Mouse (Mus musculus): ENCODE results near the gene Cdca4. TPM values are rescaled to one million over a fixed set of nuclear protein-coding genes. Genes with fewer than 3 reads are reported as not detected.

Gene Cdca4
- polyA plus RNA-seq, 1 experiment from 2014 or later: 175 TPM

- no peak for ATAC-seq (replicated peaks; ENCODE audit: insufficient number of reproducible peaks, low FRiP score, low TSS enrichment, low read depth)
- no peak overlapping the region; the same call in 1 of the 2 replicates for H3K9ac ChIP-seq (replicated peaks; ENCODE audit: low read length)
- H3K4me1 ChIP-seq (ENCODE audit: control insufficient read depth, insufficient read depth, low read length): no peaks in the 10 kb centered on the region; the same call in 1 of the 2 replicates
- no peak overlapping the region for H3K27ac ChIP-seq (replicated peaks; ENCODE audit: low read depth, low read length)
- H3K9me3 ChIP-seq (replicated peaks; ENCODE audit: control insufficient read depth, low read length): no peaks in the 10 kb centered on the region
- no peak overlapping the region for H3K4me3 ChIP-seq (ENCODE audit: low read depth, low read length)
- no peak for DNase-seq (ENCODE audit: low spot score)
- H3K36me3 ChIP-seq (replicated peaks; ENCODE audit: control insufficient read depth, insufficient read depth, low read depth, low read length): no peaks in the 10 kb centered on the region
- WGBS: 70% methylated on average over 8 of the region's 8 CpGs
- no peak overlapping the region for H3K4me2 ChIP-seq (ENCODE audit: low read depth, low read length)
- no peaks in the 10 kb centered on the region for H3K27me3 ChIP-seq (ENCODE audit: control insufficient read depth, insufficient read depth, low read length)
Measured at GRCm38 (mm10) chr12:112791026-112791425, 38.2 kb downstream of the Cdca4 start.

DNA sequence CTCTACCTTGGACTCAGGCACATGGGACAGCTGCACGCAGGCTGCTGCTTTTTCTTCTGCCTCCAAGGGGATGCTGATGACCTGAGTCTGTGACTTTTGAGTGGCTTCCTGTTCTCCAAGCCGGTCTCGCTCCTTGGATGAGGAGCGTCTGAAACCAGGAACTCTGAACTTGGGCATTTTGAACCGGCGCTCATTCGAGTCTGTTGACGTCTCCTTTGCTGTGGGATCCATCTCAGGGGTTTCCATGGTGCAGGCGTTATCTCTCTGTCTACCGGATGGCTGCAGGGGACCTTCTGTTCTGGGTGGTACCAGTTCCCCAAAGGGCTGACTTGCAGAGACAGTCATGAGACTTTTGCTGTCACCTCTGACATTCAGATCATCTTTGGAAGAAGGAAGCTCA, 54.7 kb downstream of the Cdca4 start:
- WGBS: 94% methylated on average over 10 of the region's 10 CpGs
- Histone ChIP-seq H3K27ac (replicated peaks; ENCODE audit: low read depth, low read length) (no peak overlapping the region), H3K27me3 (ENCODE audit: control insufficient read depth, insufficient read depth, low read length) (no peaks in the 10 kb centered on the region), H3K36me3 (replicated peaks; ENCODE audit: control insufficient read depth, insufficient read depth, low read depth, low read length) (no peaks in the 10 kb centered on the region), H3K9ac (replicated peaks; ENCODE audit: low read length) (no peak overlapping the region), H3K4me1 (ENCODE audit: control insufficient read depth, insufficient read depth, low read length) (no peaks in the 10 kb centered on the region), H3K9me3 (replicated peaks; ENCODE audit: control insufficient read depth, low read length) (no peaks in the 10 kb centered on the region), H3K4me3 (ENCODE audit: low read depth, low read length) (no peak overlapping the region), H3K4me2 (ENCODE audit: low read depth, low read length) (no peak overlapping the region)
- DNase-seq (ENCODE audit: low spot score) (no peak), ATAC-seq (replicated peaks; ENCODE audit: insufficient number of reproducible peaks, low FRiP score, low TSS enrichment, low read depth) (no peak)

DNA sequence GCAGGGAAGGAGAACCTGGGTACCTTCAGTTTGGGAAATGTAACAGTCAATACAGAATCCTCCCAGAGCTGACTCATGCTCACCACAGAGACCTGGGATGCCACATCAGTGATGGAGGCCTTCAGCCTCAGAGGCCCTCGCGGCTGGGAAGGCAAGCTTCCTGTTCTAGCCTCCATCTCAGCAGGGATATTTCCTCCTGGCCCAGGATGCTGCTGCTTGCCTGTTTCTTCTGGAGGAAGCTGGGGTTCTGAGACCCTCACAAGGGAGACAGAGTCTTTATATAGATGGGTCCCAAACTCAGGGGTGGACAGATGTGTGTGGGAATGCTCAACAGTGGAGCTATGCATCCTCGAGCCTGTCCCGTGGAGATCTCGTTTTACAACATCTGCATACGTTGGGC, 55.2 kb downstream of the Cdca4 start:
- DNase-seq (ENCODE audit: low spot score) (no peak), ATAC-seq (replicated peaks; ENCODE audit: insufficient number of reproducible peaks, low FRiP score, low TSS enrichment, low read depth) (no peak)
- H3K9me3 ChIP-seq (replicated peaks; ENCODE audit: control insufficient read depth, low read length): no peaks in the 10 kb centered on the region
- no peaks in the 10 kb centered on the region for H3K27me3 ChIP-seq (ENCODE audit: control insufficient read depth, insufficient read depth, low read length)
- no peaks in the 10 kb centered on the region for H3K4me1 ChIP-seq (ENCODE audit: control insufficient read depth, insufficient read depth, low read length)
- no peaks in the 10 kb centered on the region for H3K36me3 ChIP-seq (replicated peaks; ENCODE audit: control insufficient read depth, insufficient read depth, low read depth, low read length)
- H3K27ac ChIP-seq (replicated peaks; ENCODE audit: low read depth, low read length): no peak overlapping the region
- 83% methylated on average over 6 of the region's 6 CpGs for WGBS
- no peak overlapping the region for H3K9ac ChIP-seq (replicated peaks; ENCODE audit: low read length)
- H3K4me3 ChIP-seq (ENCODE audit: low read depth, low read length): no peak overlapping the region
- H3K4me2 ChIP-seq (ENCODE audit: low read depth, low read length): no peak overlapping the region

- Histone ChIP-seq H3K4me3 (ENCODE audit: low read depth, low read length) (no peak overlapping the region), H3K9me3 (replicated peaks; ENCODE audit: control insufficient read depth, low read length) (no peaks in the 10 kb centered on the region), H3K9ac (replicated peaks; ENCODE audit: low read length) (no peak overlapping the region), H3K4me1 (ENCODE audit: control insufficient read depth, insufficient read depth, low read length) (no peaks in the 10 kb centered on the region), H3K36me3 (replicated peaks; ENCODE audit: control insufficient read depth, insufficient read depth, low read depth, low read length) (no peaks in the 10 kb centered on the region), H3K27me3 (ENCODE audit: control insufficient read depth, insufficient read depth, low read length) (no peaks in the 10 kb centered on the region), H3K4me2 (ENCODE audit: low read depth, low read length) (no peak overlapping the region), H3K27ac (replicated peaks; ENCODE audit: low read depth, low read length) (no peak overlapping the region)
- 48% methylated on average over 9 of the region's 9 CpGs for WGBS
- DNase-seq (ENCODE audit: low spot score) (no peak), ATAC-seq (replicated peaks; ENCODE audit: insufficient number of reproducible peaks, low FRiP score, low TSS enrichment, low read depth) (no peak)
Measured at GRCm38 (mm10) chr12:112773366-112773765, 55.9 kb downstream of the Cdca4 start.

GRCm38 (mm10) chr12:112772306-112772705, 56.9 kb downstream of the Cdca4 start:
- WGBS: 90% methylated on average over 14 of the region's 14 CpGs
- H3K4me2 ChIP-seq (ENCODE audit: low read depth, low read length): no peak overlapping the region
- H3K9me3 ChIP-seq (replicated peaks; ENCODE audit: control insufficient read depth, low read length): no peaks in the 10 kb centered on the region
- H3K9ac ChIP-seq (replicated peaks; ENCODE audit: low read length): no peak overlapping the region
- no peaks in the 10 kb centered on the region for H3K36me3 ChIP-seq (replicated peaks; ENCODE audit: control insufficient read depth, insufficient read depth, low read depth, low read length)
- H3K27me3 ChIP-seq (ENCODE audit: control insufficient read depth, insufficient read depth, low read length): no peaks in the 10 kb centered on the region
- H3K27ac ChIP-seq (replicated peaks; ENCODE audit: low read depth, low read length): no peak overlapping the region
- DNase-seq (ENCODE audit: low spot score) (no peak), ATAC-seq (replicated peaks; ENCODE audit: insufficient number of reproducible peaks, low FRiP score, low TSS enrichment, low read depth) (no peak)
- no peaks in the 10 kb centered on the region for H3K4me1 ChIP-seq (ENCODE audit: control insufficient read depth, insufficient read depth, low read length)
- no peak overlapping the region for H3K4me3 ChIP-seq (ENCODE audit: low read depth, low read length)

DNA sequence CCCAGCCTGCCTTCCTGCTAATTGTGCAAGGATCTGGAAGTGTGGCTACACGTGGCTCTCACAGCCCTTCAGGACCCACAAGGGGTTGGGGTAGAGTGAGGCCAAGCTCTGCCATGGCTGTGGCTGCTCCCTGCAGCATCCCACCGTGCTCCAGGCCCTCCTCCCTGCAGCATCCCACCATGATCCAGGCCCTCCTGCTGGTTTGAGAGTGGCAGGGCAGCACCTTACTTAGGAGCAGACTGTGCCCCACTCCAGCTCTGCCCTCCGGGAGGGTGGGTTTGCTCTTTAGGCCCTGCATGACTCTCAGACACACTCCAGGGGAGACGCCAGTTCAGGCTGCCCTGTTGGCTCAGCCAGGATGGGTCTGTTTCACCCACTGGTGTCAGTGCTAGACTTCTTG, 58.8 kb downstream of the Cdca4 start:
- ATAC-seq (replicated peaks; ENCODE audit: insufficient number of reproducible peaks, low FRiP score, low TSS enrichment, low read depth): no peak
- H3K4me3 ChIP-seq (ENCODE audit: low read depth, low read length): no peak overlapping the region
- no peaks in the 10 kb centered on the region for H3K4me1 ChIP-seq (ENCODE audit: control insufficient read depth, insufficient read depth, low read length)
- DNase-seq (ENCODE audit: low spot score): no peak
- H3K27me3 ChIP-seq (ENCODE audit: control insufficient read depth, insufficient read depth, low read length): no peaks in the 10 kb centered on the region
- H3K36me3 ChIP-seq (replicated peaks; ENCODE audit: control insufficient read depth, insufficient read depth, low read depth, low read length): no peaks in the 10 kb centered on the region
- H3K27ac ChIP-seq (replicated peaks; ENCODE audit: low read depth, low read length): no peak overlapping the region
- 71% methylated on average over 4 of the region's 4 CpGs for WGBS
- no peak overlapping the region for H3K4me2 ChIP-seq (ENCODE audit: low read depth, low read length)
- no peaks in the 10 kb centered on the region for H3K9me3 ChIP-seq (replicated peaks; ENCODE audit: control insufficient read depth, low read length)
- H3K9ac ChIP-seq (replicated peaks; ENCODE audit: low read length): no peak overlapping the region

Other genes starting within 250 kb of the Cdca4 start
- gene Inf2, start 240.6 kb downstream of the Cdca4 start, polyA plus RNA-seq (2014; fragmentation: Nextera tagmentation; extraction: Ambion mirVana): 1.6 and 1.9 TPM in 2 replicates
- gene Adssl1, start 209.4 kb downstream of the Cdca4 start, polyA plus RNA-seq (2014; fragmentation: Nextera tagmentation; extraction: Ambion mirVana): 4.0 and 4.2 TPM in 2 replicates
- 222 and 241 TPM in 2 replicates for gene Siva1, start 184.7 kb downstream of the Cdca4 start, polyA plus RNA-seq (2014; fragmentation: Nextera tagmentation; extraction: Ambion mirVana)
- gene Akt1, start 154.5 kb downstream of the Cdca4 start, polyA plus RNA-seq (2014; fragmentation: Nextera tagmentation; extraction: Ambion mirVana): 68.3 and 99.2 TPM in 2 replicates
- gene Zbtb42, start 150.6 kb downstream of the Cdca4 start, polyA plus RNA-seq (2014; fragmentation: Nextera tagmentation; extraction: Ambion mirVana): 2.3 and 2.6 TPM in 2 replicates
- gene Cep170b, start 109.0 kb downstream of the Cdca4 start, polyA plus RNA-seq (2014; fragmentation: Nextera tagmentation; extraction: Ambion mirVana): 5.3 and 8.0 TPM in 2 replicates
- 3.4 and 6.5 TPM in 2 replicates for gene Pld4, start 68.8 kb downstream of the Cdca4 start, polyA plus RNA-seq (2014; fragmentation: Nextera tagmentation; extraction: Ambion mirVana)
- 0.13 and 0.18 TPM in 2 replicates for gene Ahnak2, start 26.8 kb downstream of the Cdca4 start, polyA plus RNA-seq (2014; fragmentation: Nextera tagmentation; extraction: Ambion mirVana)
- 8.3 and 9.5 TPM in 2 replicates for gene Clba1, start 20.5 kb downstream of the Cdca4 start, polyA plus RNA-seq (2014; fragmentation: Nextera tagmentation; extraction: Ambion mirVana)
- gene Gpr132, start 38.8 kb upstream of the Cdca4 start, polyA plus RNA-seq (2014; fragmentation: Nextera tagmentation; extraction: Ambion mirVana): 0.15 TPM in 1 of 2 replicates, not detected in the other
- gene Jag2, start 100.4 kb upstream of the Cdca4 start, polyA plus RNA-seq (2014; fragmentation: Nextera tagmentation; extraction: Ambion mirVana): 3.5 and 5.7 TPM in 2 replicates
- gene Nudt14, start 112.7 kb upstream of the Cdca4 start, polyA plus RNA-seq (2014; fragmentation: Nextera tagmentation; extraction: Ambion mirVana): 75.8 and 83.4 TPM in 2 replicates
- gene Btbd6, start 147.1 kb upstream of the Cdca4 start, polyA plus RNA-seq (2014; fragmentation: Nextera tagmentation; extraction: Ambion mirVana): 19.0 and 19.7 TPM in 2 replicates
- gene Brf1, start 171.3 kb upstream of the Cdca4 start, polyA plus RNA-seq (2014; fragmentation: Nextera tagmentation; extraction: Ambion mirVana): 48.5 and 50.8 TPM in 2 replicates
- 9.8 and 11.6 TPM in 2 replicates for gene Pacs2, start 185.1 kb upstream of the Cdca4 start, polyA plus RNA-seq (2014; fragmentation: Nextera tagmentation; extraction: Ambion mirVana)
- gene Tex22, start 245.1 kb upstream of the Cdca4 start, polyA plus RNA-seq (2014; fragmentation: Nextera tagmentation; extraction: Ambion mirVana): not detected in 2 replicates